ENCODE assay signal across 19 mouse cellular contexts in genomic region chr14:78645622-78646021, GRCm38 (mm10).
DNase-seq lines count a peak whose midpoint lies in the region; ATAC-seq and TF ChIP-seq lines count a peak whose summit lies in the region.
"Had no signal": no experiment of that assay in that cellular context is flagged by ENCODE, and none has a peak within 500 bp of the region (broad histone marks: within the 10 kb centered on the region; RNA-seq: fewer than 3 reads in every experiment).

No protein-coding gene starts in this region.

- TF ChIP-seq CTCF in heart, adult 2 months (IDR thresholded peaks at IDR 0.05) = no peak

- H3K9me3 ChIP-seq in lung, embryonic 16.5 days (ENCODE audit: control insufficient read depth, low read length) = no peaks in the 10 kb centered on the region
- H3K9me3 ChIP-seq: forebrain, embryonic 15.5 days; hindbrain, embryonic 12.5 days; hindbrain, embryonic 15.5 days had no signal

- TF ChIP-seq POLR2A in heart, adult 2 months (IDR thresholded peaks at IDR 0.05; ENCODE audit: insufficient read depth, low read depth, low read length) = no peak

- no peak overlapping the region for H3K9ac ChIP-seq in heart, adult 2 months (ENCODE audit: low read depth, low read length)
- no peak overlapping the region for H3K9ac ChIP-seq in lung, embryonic 16.5 days (ENCODE audit: low read length)
- H3K9ac ChIP-seq: forebrain, embryonic 15.5 days; hindbrain, embryonic 12.5 days; hindbrain, embryonic 15.5 days had no signal

- H3K4me1 ChIP-seq in heart, adult 2 months (ENCODE audit: control insufficient read depth, insufficient read depth, low read length) = no peaks in the 10 kb centered on the region
- peaks cover 12% of the 10 kb centered on the region; the same call in 1 of the 2 replicates for H3K4me1 ChIP-seq in lung, embryonic 16.5 days (replicated peaks; ENCODE audit: control insufficient read depth, insufficient read depth, low read length)
- H3K4me1 ChIP-seq: forebrain, embryonic 15.5 days; hindbrain, embryonic 12.5 days; hindbrain, embryonic 15.5 days had no signal

- intact Hi-C loops in heart, adult 2 months (cut with DNase I) = no loop called here

- no peak overlapping the region for H3K4me3 ChIP-seq in heart, adult 2 months
- no peak overlapping the region for H3K4me3 ChIP-seq in lung, embryonic 16.5 days (ENCODE audit: low read length)
- H3K4me3 ChIP-seq: forebrain, embryonic 15.5 days; hindbrain, embryonic 12.5 days; hindbrain, embryonic 15.5 days had no signal

- H3K27ac ChIP-seq in heart, adult 2 months = no peak overlapping the region
- H3K27ac ChIP-seq in lung, embryonic 16.5 days (ENCODE audit: low read length) = no peak overlapping the region
- H3K27ac ChIP-seq: forebrain, embryonic 15.5 days; hindbrain, embryonic 12.5 days; hindbrain, embryonic 15.5 days had no signal

- no peaks in the 10 kb centered on the region for H3K36me3 ChIP-seq in heart, adult 2 months (ENCODE audit: control insufficient read depth, insufficient read depth, low read length)
- 0 out of 2 replicates have a peak, but pooled peaks cover 2% of the 10 kb centered on the region for H3K36me3 ChIP-seq in lung, embryonic 16.5 days (ENCODE audit: control insufficient read depth, insufficient read depth, low read length)
- H3K36me3 ChIP-seq: forebrain, embryonic 15.5 days; hindbrain, embryonic 12.5 days; hindbrain, embryonic 15.5 days had no signal

- ATAC-seq in lung, embryonic 16.5 days (ENCODE audit: low read depth) = peak; percentile 68; the same call in 1 of the 2 replicates
- ATAC-seq in erythroid progenitor cell, adult 5-6 weeks (replicated peaks; ENCODE audit: low FRiP score, poor library complexity, severe bottlenecking) = no peak
- ATAC-seq: activated CD4-positive, CD25-positive, alpha-beta regulatory T cell, adult 4 months; forebrain, embryonic 15.5 days had no signal

- WGBS in heart, adult 2 months = 71% methylated on average over 3 of the region's 3 CpGs
- WGBS in lung, embryonic 16.5 days = 36% methylated on average over 3 of the region's 3 CpGs

- H3K27me3 ChIP-seq in heart, adult 2 months (ENCODE audit: control insufficient read depth, insufficient read depth, low read length) = no peaks in the 10 kb centered on the region
- H3K27me3 ChIP-seq in lung, embryonic 16.5 days (ENCODE audit: control insufficient read depth, insufficient read depth, low read depth, low read length) = no peaks in the 10 kb centered on the region
- H3K27me3 ChIP-seq: forebrain, embryonic 15.5 days; hindbrain, embryonic 12.5 days; hindbrain, embryonic 15.5 days had no signal

- no peak for TF ChIP-seq EP300 in heart, adult 2 months (IDR thresholded peaks at IDR 0.05; ENCODE audit: insufficient read depth, low read depth, low read length)

- H3K4me2 ChIP-seq in lung, embryonic 16.5 days (ENCODE audit: low read depth, low read length) = no peak overlapping the region
- H3K4me2 ChIP-seq: forebrain, embryonic 15.5 days; heart, embryonic 11.5 days; hindbrain, embryonic 12.5 days; hindbrain, embryonic 15.5 days had no signal

- H3K79me2 ChIP-seq in heart, adult 2 months (replicated peaks; ENCODE audit: control insufficient read depth, insufficient read depth, low read length) = no peaks in the 10 kb centered on the region

- peak; percentile 72 for DNase-seq in heart, adult 11 months
- no peak for DNase-seq in heart, adult 2 months
- no peak for DNase-seq in lung, postnatal 4 days
- peak; percentile 54 for DNase-seq in lung, postnatal 10 days
- DNase-seq: adrenal gland, adult 8-10 months; adrenal gland, postnatal 25 days; cerebellum, adult 11-12 months; cerebellum, adult 8-10 months; cerebellum, postnatal 10 days; cerebellum, postnatal 36 days; embryo, embryonic 11 days; gastrocnemius, postnatal 25 days had no signal

Comparison
In these comparisons a context has a peak if more than half of its experiments do, and no peak if none do; other contexts are left out.
1. DNase-seq: peak in heart, adult 11 months (single experiment) and lung, postnatal 10 days (single experiment); none in heart, adult 2 months (0 of 2) and lung, postnatal 4 days (0 of 2).